Mouse (Mus musculus): ENCODE measurements around the gene Blvrb.
"Not testable (repeated sequence)": the region's sequence is repeated elsewhere in the genome, so short reads cannot be mapped to it uniquely, and the experiment has no call there.

Gene Blvrb

DNA sequence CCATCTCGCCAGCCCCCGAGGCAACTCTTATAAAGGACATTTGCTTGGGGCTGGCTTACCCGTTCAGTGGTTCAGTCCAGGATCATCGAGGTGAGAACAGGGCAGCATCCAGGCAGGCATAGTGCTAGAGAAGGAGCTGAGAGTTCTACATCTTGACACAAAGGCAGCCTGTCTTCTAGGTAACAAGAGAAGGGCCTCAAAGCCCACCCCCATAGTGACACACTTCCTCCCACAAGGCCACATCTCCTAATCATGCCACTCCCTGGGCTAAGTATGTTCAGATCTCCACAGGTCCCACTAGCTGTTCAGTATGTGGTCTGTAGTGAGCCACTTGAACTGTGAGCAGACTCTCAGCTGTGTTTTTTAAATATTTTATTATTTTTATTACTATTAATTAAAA lies 36.1 kb downstream of the Blvrb start:
- no peak for DNase-seq (ENCODE audit: low read depth, low spot score)

DNA sequence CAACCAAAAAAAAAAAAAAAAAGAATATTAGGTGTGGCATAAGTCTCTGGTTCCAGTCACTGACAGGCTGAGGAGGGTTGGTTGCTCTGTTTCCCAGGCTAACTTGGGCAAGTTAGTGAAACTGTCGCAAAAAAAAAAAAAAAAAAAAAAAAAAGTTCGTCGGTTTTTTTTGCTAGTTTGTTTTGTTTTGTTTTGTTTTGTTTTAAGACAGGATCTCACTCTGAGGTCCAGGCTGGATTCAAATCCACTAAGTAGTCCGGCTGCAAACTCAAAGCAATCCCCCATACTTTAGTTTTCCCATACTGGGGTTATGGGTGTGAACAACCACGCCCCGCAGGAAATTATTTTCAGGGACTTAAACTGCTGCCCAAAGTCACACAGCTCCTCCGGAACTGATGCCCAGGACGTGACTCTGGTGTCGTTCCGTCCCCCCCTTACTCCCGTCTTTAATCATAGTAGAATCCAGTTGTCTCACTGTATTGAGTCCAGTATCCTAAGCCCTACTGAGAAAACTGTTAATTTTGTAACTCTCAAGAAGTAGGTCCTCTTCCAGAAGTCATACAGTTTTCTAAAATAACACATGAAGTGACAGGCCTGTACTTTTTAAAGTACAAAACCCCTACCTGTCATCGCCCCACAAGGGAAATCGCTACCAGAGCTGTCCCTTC lies 38.5 kb downstream of the Blvrb start:
- no peak for DNase-seq (ENCODE audit: low read depth, low spot score)

DNA sequence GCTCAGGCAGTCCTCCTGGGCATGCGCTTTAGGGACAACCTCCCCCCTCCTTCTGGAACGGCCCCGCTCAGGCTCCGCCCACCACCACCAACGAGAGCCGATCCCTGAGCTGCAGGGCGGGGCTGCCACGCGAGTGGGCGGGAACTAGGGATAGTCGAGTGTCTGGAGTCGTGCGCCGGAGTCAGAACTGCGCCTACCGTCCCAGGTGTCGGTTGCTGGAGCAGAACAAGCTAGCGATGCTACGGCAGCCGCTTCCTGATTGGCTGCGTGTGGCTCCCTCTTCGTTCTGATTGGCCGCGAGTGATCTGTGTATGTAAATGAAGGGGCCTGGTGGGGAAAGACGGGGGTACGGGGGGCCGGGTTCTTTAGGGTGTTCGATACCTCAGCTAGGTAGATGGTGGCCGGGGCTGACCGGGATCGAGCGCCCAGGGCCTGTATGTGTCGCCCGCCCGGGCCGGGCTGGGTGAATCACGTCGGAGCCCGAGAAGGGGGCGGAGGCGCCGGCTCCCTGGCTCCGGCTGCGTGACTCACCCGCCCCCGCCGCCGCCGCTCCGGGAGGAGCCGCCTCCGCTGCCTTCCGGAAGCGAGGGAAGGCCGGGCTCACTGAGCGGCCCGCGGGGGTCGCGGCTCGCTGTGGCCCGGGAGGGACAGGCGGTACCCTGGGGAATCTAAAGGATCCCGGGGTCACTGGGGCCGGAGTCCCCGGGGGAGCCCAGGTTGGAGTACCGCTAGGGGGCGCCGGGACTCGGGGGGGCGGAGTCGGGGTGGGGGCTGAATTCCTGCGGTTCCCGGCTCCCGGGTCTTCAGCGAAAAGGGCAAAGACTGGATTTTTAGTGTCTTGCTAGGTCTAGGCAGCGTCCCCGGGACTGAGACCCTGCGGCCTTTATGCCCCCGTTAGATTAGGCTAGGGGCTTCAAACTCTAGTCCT lies 39.3 kb downstream of the Blvrb start, which contains the start of gene Sertad1:
Sertad1 (plus strand) TSS at position 141 of the 928 bp plus-strand sequence.
- peak; percentile 96 for DNase-seq (ENCODE audit: low read depth, low spot score)

DNA sequence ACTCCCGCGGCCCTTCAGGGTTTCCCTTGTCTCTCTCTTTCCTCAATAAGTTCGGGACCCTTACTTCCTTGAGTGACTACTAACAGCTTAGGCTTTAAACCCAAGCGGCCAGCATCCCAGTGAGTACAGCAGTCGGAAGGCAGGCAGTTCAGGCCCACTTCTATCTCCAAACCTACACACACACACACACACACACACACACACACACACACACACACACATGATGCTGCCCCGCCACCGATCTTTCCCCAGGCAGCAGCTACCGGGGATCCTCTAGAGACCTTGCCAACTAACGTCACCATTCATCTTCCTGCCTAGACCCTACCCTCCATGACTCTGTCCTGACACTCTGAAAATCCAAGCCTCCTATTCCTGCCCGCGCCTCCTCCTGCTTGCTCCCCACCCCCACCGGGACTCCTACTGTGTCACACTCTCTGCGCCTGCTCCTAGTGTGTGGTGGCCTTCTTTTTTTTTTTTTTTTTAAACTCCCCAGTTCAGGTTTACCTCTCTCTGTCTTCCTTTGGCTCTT lies 40.0 kb downstream of the Blvrb start:
- DNase-seq (ENCODE audit: low read depth, low spot score): no peak

- DNase-seq (ENCODE audit: low read depth, low spot score): no peak
Measured at GRCm38 (mm10) chr7:27489270-27489869, 41.6 kb downstream of the Blvrb start.

- no peak for DNase-seq (ENCODE audit: low read depth, low spot score)
Measured at GRCm38 (mm10) chr7:27490227-27490542, 42.4 kb downstream of the Blvrb start.

- no peak for DNase-seq (ENCODE audit: low read depth, low spot score)
Measured at GRCm38 (mm10) chr7:27490543-27491329, 43.0 kb downstream of the Blvrb start.

- DNase-seq (ENCODE audit: low read depth, low spot score): no peak
Measured at GRCm38 (mm10) chr7:27491856-27492255, 44.1 kb downstream of the Blvrb start.

DNA sequence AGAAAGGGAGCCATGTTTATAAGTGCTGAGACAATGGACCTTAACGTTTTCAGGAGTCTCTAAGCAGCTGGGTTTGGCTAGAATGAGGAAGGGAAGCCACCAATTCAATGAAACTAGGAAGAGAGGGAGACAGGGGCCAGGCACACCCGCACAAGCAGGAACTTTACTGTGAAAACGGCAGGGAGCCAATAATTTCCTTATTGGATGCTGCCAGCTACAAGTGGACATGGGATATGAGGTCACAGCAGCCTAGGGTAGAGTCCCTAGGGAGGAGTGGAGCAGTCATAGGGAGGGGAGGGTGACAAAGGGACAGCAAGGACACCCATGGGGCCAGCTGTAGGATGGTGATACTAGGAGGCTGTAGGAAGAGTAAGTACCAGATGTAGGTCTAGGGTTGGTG lies 45.2 kb downstream of the Blvrb start:
- DNase-seq (ENCODE audit: low read depth, low spot score): no peak

DNA sequence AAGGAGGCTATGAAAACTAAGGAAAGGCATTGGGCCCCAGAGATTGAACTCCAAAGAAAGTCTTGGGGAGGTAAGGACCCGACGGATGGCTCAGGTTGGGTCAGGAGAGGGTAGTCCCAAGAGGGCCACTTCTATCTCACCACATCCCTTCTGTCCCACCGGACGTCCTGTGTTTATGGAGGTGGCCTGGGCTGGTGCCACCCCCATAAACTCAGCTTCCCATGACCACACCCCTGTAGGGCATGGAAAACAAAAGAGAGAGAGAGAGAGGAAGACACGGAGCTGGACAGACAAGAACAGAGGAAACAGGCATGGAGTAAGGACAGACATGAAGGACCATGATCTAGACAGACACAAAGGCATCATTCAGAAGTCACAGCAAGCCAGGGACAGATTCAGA lies 45.7 kb downstream of the Blvrb start:
- no peak for DNase-seq (ENCODE audit: low read depth, low spot score)

- DNase-seq (ENCODE audit: low read depth, low spot score): not testable (repeated sequence)
Measured at GRCm38 (mm10) chr7:27494659-27495367, 47.0 kb downstream of the Blvrb start.

- DNase-seq (ENCODE audit: low read depth, low spot score): no peak
Measured at GRCm38 (mm10) chr7:27499036-27499435, 51.3 kb downstream of the Blvrb start, which contains the start of gene Prx. Prx (plus strand) TSS chr7:27499324.

- DNase-seq (ENCODE audit: low read depth, low spot score): no peak
Measured at GRCm38 (mm10) chr7:27501620-27502019, 53.8 kb downstream of the Blvrb start.

- DNase-seq (ENCODE audit: low read depth, low spot score): no peak
Measured at GRCm38 (mm10) chr7:27506765-27507370, 59.1 kb downstream of the Blvrb start.

DNA sequence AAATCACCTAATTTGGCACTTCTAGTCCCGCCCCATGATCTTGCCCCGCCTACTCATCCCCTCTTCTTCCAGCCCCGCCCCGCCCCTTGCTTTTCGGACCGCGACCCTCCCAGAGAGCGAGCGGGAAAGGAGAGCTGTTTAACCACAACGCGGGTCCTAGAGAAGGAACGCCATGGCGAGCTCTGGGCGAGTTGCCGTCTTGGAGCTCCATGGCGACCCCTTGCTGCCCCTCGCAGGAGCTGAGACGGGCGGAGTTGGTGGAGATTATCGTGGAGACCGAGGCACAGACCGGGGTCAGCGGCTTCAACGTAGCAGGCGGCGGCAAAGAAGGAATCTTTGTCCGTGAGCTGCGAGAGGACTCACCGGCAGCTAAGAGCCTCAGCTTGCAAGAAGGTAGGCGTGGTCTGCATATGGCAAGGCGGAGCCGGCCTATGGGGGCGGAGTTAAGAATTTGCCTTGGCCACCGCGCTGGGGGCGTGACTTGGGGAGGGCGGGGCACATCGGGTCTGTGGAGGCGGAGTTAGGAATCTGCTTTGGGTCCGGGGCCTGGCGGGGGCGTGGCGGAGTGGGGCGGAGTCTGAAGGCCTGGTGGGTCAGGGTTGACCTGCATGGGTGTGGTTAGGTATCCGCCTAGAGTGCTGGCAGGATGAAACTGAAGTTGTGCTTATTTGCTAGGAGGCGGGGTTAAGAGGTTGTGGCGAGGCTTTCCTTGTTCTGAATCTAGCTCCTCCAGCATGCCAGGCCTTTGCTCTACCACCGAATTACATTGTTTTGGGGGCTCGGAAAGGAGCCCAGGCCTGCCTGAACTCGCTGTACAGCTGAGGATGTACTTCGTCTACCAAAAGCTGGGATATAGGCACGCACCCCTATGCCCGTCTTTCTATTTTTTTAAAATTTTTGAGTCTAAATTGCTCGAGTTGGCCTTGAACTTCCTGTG lies 60.2 kb downstream of the Blvrb start:
- DNase-seq (ENCODE audit: low read depth, low spot score): peak; percentile 96

DNA sequence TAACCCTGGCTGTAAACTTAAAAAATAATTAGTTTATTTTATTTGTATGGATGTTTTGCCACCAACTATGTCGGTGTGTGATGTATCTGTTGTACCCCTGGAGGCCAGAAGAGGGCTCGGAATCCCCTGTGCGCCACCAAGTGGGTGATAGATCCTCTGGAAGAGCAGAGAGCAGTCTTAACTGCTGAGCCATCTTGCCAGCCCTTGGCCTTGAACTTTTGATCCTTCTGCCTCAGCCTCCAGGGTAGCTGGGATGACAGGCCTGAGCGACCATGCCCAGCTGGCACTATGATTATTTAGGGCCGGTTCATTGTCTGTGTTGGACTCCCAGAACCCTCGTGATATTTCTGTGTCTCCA lies 60.8 kb downstream of the Blvrb start:
- DNase-seq (ENCODE audit: low read depth, low spot score): peak; percentile 65

DNA sequence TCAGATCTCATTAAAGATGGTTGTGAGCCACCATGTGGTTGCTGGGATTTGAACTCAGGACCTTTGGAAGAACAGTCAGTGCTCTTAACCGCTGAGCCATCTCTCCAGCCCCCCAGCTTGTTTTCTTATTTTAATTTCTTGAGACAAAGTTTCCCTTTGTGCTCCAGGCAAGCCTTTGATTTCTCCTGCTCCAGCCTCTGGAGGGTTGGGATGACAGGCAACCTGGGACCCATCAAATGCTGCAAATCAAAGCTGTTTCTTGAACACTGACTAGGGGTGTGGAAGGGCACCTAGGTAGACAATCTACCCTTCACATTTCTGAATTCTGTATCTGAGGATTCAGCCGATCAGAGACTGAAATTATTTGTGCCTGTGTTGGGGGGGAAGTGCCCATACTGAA lies 63.0 kb downstream of the Blvrb start:
- no peak for DNase-seq (ENCODE audit: low read depth, low spot score)

DNA sequence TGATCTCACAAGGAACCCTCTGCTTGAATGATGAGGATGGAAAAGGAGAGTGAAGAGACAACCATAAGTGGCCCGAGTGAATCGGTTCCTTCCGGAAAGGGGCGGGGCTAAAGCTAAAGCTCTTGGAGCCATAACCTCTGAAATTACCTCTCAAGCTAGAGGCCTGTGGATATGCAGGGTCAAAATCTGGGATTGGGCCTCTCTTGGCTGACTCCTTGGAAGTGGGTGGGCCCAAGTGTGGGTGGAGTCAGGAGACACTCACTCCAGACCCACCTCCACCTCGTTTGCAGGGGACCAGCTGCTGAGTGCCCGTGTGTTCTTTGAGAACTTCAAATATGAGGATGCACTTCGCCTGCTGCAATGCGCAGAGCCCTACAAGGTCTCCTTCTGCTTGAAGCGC lies 67.2 kb downstream of the Blvrb start:
- DNase-seq (ENCODE audit: low read depth, low spot score): no peak

Measured in WW6 (cell line).